Mouse (Mus musculus) erythroblast, embryonic 14.5 days (primary cell): ENCODE measurements around the gene Rpl13a. TPM values are rescaled to one million over a fixed set of nuclear protein-coding genes. Genes with fewer than 3 reads are reported as not detected.

ENCODE experiments used
- H3K27me3 ChIP-seq: 2 replicates; pipeline ENCODE4 v1.6.1; 2012; ENCODE audit warnings: inconsistent platforms; ENCODE audit not compliant: control insufficient read depth
- H3K36me3 ChIP-seq: 2 replicates; pipeline ENCODE4 v1.6.1; 2012; ENCODE audit warnings: mild to moderate bottlenecking, inconsistent platforms; ENCODE audit not compliant: control insufficient read depth
- H3K4me1 ChIP-seq: 2 replicates; pipeline ENCODE4 v1.6.1; 2012; ENCODE audit warnings: inconsistent platforms; ENCODE audit not compliant: control insufficient read depth
- H3K4me3 ChIP-seq: replicated peaks from 2 replicates; pipeline ENCODE3; 2012; ENCODE audit warnings: moderate library complexity, mild to moderate bottlenecking, inconsistent platforms
- H3K9me3 ChIP-seq: 2 replicates; pipeline ENCODE4 v1.6.1; 2012; ENCODE audit warnings: low read length, inconsistent platforms, mixed read lengths; ENCODE audit not compliant: control insufficient read depth
- GATA1 ChIP-seq: IDR thresholded peaks from 2 replicates; pipeline ENCODE4 v1.6.1; 2012; ENCODE audit warnings: low read length, inconsistent platforms, mixed read lengths
- TAL1 ChIP-seq: IDR thresholded peaks from 3 replicates; pipeline ENCODE4 v1.6.1; 2012; ENCODE audit warnings: low read length, inconsistent platforms, mixed read lengths
- polyA plus RNA-seq: library from polyadenylated mRNA; stranded (reverse); fragments of >175 nt; gene quantifications from 2 replicates; pipeline ENCODE4 v1.2.3, GENCODE M21; 2012

Gene Rpl13a
- polyA plus RNA-seq, 1 experiment = 438 TPM

DNA sequence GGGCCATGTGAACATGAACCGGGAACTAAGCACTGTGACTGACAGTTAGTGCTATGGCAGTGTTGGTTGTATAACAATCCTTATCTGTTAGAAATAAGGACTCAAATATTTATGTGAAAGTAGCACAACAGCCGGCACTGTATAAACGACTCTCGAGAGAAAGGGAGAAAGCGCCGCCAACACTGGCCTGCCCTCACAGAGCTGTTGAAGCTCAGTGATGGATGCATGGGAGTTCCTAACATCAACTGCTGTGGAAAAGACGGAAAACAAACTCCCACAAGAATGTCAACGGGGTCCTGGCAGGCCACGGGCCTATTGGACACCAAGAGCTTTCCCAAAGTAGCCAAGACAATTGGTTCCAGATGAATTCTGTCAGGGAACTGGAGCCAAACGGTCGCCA lies 22.7 kb upstream of the Rpl13a start:
- H3K27me3 ChIP-seq = no peaks in the 10 kb centered on the region
- no peak overlapping the region for H3K4me3 ChIP-seq
- H3K36me3 ChIP-seq = peaks cover 29% of the 10 kb centered on the region
- H3K4me1 ChIP-seq = peaks cover 28% of the 10 kb centered on the region
- H3K9me3 ChIP-seq = no peaks in the 10 kb centered on the region
- TF ChIP-seq GATA1 = no peak
- TF ChIP-seq TAL1 = no peak

- H3K4me3 ChIP-seq = no peak overlapping the region
- H3K27me3 ChIP-seq = no peaks in the 10 kb centered on the region
- H3K9me3 ChIP-seq = no peaks in the 10 kb centered on the region
- H3K4me1 ChIP-seq = peaks cover 22% of the 10 kb centered on the region
- no peak for TF ChIP-seq TAL1
- no peak for TF ChIP-seq GATA1
- peaks cover 36% of the 10 kb centered on the region for H3K36me3 ChIP-seq
These were observed 21.8 kb upstream of the Rpl13a start for GRCm38 (mm10) chr7:45150321-45150720.

DNA sequence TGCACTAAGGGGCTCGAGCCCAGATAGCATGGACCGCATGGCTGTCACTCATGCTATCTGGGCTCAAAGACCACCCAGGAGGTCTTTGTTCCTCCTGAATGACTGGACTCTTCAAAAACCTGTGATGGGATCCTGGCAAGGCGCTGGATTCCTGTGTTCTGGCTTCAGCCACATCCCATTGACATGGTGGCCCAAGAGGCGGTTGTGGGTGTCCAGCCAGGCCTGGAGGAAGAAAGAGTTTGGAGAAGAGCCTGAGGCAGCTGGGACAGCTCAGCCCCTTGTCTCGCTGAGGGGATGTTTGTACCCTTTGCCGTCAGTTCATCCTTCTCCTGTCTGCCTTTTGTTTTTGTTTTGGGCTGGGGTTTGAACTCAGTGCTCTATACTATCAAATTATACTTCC lies 21.0 kb upstream of the Rpl13a start:
- Histone ChIP-seq H3K4me3 (no peak overlapping the region), H3K4me1 (peaks cover 15% of the 10 kb centered on the region), H3K27me3 (no peaks in the 10 kb centered on the region), H3K36me3 (peaks cover 41% of the 10 kb centered on the region), H3K9me3 (no peaks in the 10 kb centered on the region)
- no peak for TF ChIP-seq GATA1
- TF ChIP-seq TAL1 = no peak

- no peak overlapping the region for H3K4me3 ChIP-seq
- no peak for TF ChIP-seq GATA1
- TF ChIP-seq TAL1 = no peak
- H3K4me1 ChIP-seq = peaks cover 12% of the 10 kb centered on the region
- no peaks in the 10 kb centered on the region for H3K27me3 ChIP-seq
- H3K36me3 ChIP-seq = peaks cover 50% of the 10 kb centered on the region
- no peaks in the 10 kb centered on the region for H3K9me3 ChIP-seq
These were observed 20.1 kb upstream of the Rpl13a start for GRCm38 (mm10) chr7:45148534-45149098.

DNA sequence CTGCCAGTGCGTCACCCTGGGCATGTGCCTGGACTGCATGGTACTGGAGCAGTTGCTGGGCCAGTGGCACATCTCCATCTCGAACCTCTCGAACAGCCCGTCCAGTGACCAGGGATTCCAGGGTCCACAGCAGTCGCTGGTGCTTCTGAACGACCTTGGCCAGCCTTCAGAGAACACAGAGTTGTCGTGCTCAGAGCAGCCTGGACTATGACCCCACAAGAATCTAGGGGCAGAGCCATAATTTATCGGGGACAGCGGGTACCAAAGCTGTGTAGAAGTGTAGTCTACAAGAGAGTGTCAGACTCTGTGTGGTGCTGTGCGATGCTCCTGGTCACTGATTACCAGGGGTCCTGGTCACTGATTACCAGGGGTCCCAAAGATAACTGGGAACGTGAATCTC lies 19.3 kb upstream of the Rpl13a start:
- Histone ChIP-seq H3K36me3 (peaks cover 57% of the 10 kb centered on the region), H3K4me3 (no peak overlapping the region)

DNA sequence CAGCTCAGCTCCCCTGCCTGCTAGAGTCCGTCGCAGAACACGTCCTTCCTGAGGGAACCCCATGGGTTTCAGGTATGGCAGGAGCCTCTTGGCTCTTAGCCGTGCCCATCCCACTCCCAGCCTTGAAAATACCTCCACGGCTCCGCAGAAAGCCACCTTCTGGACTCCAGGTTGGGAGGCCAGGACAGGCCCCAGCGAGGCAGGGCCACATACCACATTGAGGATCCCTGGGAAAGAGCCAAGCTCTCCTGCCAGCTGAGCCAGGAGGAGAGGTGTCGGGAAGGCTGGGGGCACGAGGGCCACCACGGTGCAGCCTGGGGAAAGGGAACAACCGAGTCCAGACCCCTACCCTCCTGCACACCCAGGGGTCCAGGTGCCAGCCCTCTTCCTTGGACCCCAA lies 18.7 kb upstream of the Rpl13a start:
- Histone ChIP-seq H3K4me3 (no peak overlapping the region), H3K4me1 (peaks cover 7% of the 10 kb centered on the region), H3K27me3 (no peaks in the 10 kb centered on the region), H3K9me3 (no peaks in the 10 kb centered on the region), H3K36me3 (peaks cover 63% of the 10 kb centered on the region)
- no peak for TF ChIP-seq TAL1
- TF ChIP-seq GATA1 = no peak

More for the DNA sequence above, 19.3 kb upstream of the Rpl13a start:
- peaks cover 7% of the 10 kb centered on the region for H3K4me1 ChIP-seq
- H3K9me3 ChIP-seq = no peaks in the 10 kb centered on the region
- TF ChIP-seq TAL1 (no peak), GATA1 (no peak)
- H3K27me3 ChIP-seq = no peaks in the 10 kb centered on the region

GRCm38 (mm10) chr7:45145460-45145859 lies 16.9 kb upstream of the Rpl13a start:
- Histone ChIP-seq H3K36me3 (peaks cover 72% of the 10 kb centered on the region), H3K27me3 (no peaks in the 10 kb centered on the region), H3K9me3 (no peaks in the 10 kb centered on the region), H3K4me1 (peaks cover under 1% of the 10 kb centered on the region), H3K4me3 (no peak overlapping the region)
- TF ChIP-seq TAL1 (no peak), GATA1 (no peak)

DNA sequence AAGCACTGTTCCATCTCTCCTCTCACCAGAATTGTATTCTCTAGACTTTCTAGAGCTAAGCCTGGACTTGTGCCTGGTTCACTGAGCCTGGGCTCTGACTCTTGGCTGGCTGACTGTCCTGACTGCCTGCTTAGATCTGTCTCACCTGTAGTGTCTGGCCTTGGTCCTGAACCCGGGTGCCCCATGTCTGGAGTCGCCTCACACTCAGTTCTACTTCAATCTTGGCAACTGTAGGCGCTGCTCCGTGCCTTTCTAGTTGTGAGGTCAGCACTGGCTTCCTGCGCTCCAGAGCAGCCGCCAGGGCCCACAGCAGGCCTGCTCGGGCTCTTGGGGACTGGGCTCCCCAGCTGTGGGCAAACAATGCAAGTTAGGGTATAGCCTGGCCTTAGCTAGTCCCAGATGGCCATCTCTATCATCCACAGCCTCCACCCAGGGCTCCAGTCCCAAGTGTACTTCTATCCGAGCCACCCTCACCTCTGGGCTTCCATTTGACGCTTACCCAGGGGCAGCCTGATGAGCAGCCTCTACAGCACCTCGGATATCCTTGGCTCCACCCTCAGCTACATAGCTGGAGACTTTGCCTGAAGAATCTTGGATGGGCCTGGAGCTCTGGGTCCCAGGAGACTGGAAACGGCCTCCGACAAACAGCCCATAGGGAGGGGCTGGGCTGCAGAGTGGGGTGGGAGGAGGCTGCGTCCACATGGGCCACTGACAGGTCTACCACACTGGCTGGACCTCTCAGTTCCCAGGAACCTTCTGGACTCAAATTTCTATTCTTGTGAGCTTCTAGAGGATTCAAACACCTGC lies 16.0 kb upstream of the Rpl13a start:
- H3K36me3 ChIP-seq = peaks cover 72% of the 10 kb centered on the region
- no peaks in the 10 kb centered on the region for H3K27me3 ChIP-seq
- TF ChIP-seq TAL1 (no peak), GATA1 (no peak)
- H3K9me3 ChIP-seq = no peaks in the 10 kb centered on the region
- H3K4me1 ChIP-seq = peaks cover 3% of the 10 kb centered on the region
- H3K4me3 ChIP-seq = no peak overlapping the region

GRCm38 (mm10) chr7:45141914-45142313 lies 13.4 kb upstream of the Rpl13a start:
- TF ChIP-seq GATA1 = no peak
- TF ChIP-seq TAL1 = no peak
- Histone ChIP-seq H3K4me3 (no peak overlapping the region), H3K27me3 (no peaks in the 10 kb centered on the region), H3K9me3 (no peaks in the 10 kb centered on the region), H3K4me1 (peaks cover 27% of the 10 kb centered on the region), H3K36me3 (peaks cover 54% of the 10 kb centered on the region)

DNA sequence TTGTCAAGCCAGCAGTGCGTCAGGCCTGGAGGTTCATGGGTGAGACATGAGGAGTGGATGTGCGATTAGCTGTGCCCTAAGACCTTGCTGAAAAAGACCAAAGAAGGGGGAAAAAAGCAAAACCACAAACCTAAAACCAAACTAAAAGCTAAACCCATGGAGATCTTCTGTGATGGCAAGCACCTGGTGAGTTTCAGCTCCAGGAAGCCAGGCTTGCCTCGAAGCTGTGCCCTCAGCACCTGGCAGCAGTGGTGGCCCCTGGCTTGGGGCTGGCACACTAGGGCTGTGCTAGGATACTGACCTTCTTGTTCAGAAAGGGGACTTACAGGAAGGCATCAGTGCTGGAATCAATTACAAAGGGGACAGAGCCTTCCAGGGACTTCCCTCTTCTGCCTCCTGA lies 12.8 kb upstream of the Rpl13a start:
- H3K36me3 ChIP-seq = peaks cover 48% of the 10 kb centered on the region
- TF ChIP-seq GATA1 (no peak), TAL1 (no peak)
- H3K4me3 ChIP-seq = no peak overlapping the region
- H3K4me1 ChIP-seq = peaks cover 33% of the 10 kb centered on the region
- no peaks in the 10 kb centered on the region for H3K27me3 ChIP-seq
- H3K9me3 ChIP-seq = no peaks in the 10 kb centered on the region
